Mouse (Mus musculus) left cerebral cortex, postnatal 4 days (tissue): ENCODE data around the gene Iffo2. TPM values are rescaled to one million over a fixed set of nuclear protein-coding genes. Genes with fewer than 3 reads are reported as not detected.
A peak's percentile ranks its signal among the peaks of the same experiment; 100 is the strongest.

Experiments
- DNase-seq: peaks from one replicate; pipeline ENCODE4 v3.0.0-alpha.2; 2022
- intact Hi-C: fragments of 180-260 bp; cut with DNase I; formaldehyde crosslinking; loops from one replicate; pipeline ENCODE4 v1.15.1; 2025
- total RNA-seq, 2 experiments: library from RNA; stranded (reverse); gene quantifications; 2 replicates each; pipeline ENCODE4 v1.2.3; 2021

Iffo2 gene
- total RNA-seq, 2 experiments from 2014 or later = 24.2 to 26.3 TPM

DNA sequence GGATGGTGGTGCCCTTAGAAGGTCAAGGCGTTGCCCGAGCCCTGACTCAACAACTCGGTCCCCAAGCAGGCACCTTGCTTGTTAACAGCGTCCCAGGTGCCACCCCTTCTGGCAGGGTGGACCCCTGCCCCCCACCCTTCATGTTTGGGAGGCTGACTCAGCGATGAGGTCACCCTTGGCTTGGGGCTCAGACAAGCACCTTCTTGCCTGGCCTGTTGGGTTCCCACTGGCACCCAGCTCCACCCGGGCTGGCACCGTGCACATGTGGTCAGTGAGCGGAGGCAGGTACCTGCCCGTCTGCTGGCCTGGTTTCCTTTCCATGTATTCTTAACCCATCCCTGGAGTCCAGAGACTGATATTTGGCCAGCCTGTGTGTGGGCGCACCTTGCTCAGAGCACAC is 8.4 kb upstream of the Iffo2 start:
- intact Hi-C loops = no loop called here
- DNase-seq = no peak

DNA sequence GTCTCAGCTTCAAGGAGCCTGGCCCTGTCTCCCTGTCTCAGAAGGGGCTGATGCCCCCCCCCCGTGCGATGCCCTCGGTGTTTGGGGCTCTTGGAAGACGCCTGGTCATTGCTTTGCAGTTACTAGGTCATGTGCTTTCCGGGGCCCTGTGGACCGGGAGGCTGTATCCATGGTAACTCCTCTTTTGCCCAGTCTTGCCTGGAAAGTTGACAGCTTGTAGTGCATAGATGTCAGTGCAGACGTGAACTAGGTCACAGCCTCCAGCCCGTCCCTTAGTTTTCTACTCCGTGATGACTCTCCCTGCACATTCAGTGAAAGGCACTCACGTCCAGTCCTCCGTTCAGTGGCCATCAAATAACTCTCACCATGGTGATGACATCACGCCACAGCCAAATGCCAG is 3.9 kb upstream of the Iffo2 start:
- intact Hi-C loops = no loop called here
- DNase-seq = peak; percentile 39

DNA sequence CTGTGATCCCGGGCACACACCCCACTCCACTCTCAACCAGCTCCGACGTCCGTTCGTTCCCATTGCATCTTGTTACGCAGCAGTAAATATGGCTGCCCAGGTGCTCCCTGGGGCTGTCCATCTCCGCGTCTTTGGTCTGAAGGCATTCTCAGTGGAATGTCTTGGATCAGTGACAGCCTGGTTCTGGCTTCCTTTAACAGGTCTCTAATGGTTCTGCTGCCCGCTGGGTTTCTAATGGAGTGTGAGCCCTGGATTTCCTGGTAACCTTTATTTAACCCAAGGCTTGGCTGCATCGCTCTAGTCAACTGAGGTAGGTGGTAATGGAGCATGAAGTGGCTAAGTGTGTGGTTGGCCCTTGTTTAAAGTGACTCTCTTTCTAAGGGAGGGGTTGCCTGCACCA is 1.7 kb downstream of the Iffo2 start:
- intact Hi-C loops = no loop called here
- DNase-seq = no peak

- intact Hi-C loops = no loop called here
Observed at GRCm38 (mm10) chr4:139535127-139535695, 4.9 kb downstream of the Iffo2 start.

GRCm38 (mm10) chr4:139535719-139536118 is 5.4 kb downstream of the Iffo2 start:
- intact Hi-C loops = no loop called here
- DNase-seq = no peak

More at GRCm38 (mm10) chr4:139535127-139535695, 4.9 kb downstream of the Iffo2 start:
- no peak for DNase-seq

DNA sequence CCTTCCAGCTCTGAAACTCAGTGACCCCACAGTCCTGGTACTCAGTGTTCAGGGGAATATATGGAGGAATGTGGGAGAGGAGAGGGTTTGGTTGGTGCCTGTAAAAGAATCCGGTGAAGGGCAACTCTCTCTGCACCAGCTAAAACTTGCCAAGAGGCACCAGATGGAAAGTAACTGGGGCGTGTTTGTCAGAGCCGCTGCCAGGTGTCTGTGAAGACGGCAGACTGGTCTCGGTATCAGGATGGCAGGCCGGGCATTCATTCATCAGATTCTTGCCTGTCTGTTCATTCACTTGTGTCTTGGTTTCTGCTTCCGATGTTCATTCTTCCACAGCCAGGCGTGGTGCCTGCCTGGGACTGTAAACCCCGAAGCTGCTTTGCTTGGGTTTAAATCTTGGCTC is 6.4 kb downstream of the Iffo2 start:
- intact Hi-C loops = no loop called here
- DNase-seq = peak; percentile 33

GRCm38 (mm10) chr4:139540784-139541183 is 10.4 kb downstream of the Iffo2 start:
- intact Hi-C loops = no loop called here
- no peak for DNase-seq

DNA sequence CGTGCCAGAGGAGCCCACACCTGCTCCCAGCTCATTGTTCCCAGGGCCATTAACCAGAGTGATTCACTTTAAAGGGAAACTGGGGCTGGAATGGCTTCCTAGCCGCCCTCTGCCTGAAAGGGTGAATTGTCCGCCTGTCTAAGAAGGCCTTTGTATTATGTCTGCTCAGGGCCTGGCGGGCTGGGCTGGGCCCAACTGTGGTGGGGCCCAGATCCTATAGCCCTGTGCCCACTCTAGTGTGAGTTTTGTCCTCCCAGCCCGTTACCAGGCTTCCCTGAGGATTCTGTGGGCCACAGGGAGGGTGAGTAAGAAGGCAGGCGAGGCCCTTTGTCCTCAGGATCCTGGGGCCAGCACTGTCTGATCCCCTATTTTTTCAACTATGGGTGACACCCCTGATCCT is 15.4 kb downstream of the Iffo2 start:
- DNase-seq = no peak
- intact Hi-C loops = no loop called here

- no peak for DNase-seq
Observed at GRCm38 (mm10) chr4:139549448-139549847, 19.1 kb downstream of the Iffo2 start.

DNA sequence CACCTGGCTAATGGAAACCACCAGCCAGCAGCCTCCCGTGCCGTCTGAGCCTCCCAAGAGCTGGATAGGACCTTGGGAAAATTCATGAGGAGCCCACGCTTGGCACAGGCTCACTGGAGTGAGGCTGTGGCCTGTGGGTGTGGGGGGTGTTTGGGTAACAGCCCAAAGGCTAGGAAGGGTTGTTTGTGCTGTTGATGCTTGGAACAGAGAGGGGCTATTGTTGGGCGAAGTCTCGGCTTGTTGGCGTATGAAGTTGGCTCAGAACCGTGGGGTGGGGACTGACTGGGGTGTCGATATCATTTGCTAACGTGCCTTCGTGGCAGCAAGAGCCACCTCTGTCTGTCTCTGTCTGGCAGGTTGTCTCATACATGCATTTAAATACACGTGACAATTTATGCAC is 24.9 kb downstream of the Iffo2 start:
- DNase-seq = no peak
- intact Hi-C loops = no loop called here

More at GRCm38 (mm10) chr4:139549448-139549847, 19.1 kb downstream of the Iffo2 start:
- intact Hi-C loops = no loop called here

DNA sequence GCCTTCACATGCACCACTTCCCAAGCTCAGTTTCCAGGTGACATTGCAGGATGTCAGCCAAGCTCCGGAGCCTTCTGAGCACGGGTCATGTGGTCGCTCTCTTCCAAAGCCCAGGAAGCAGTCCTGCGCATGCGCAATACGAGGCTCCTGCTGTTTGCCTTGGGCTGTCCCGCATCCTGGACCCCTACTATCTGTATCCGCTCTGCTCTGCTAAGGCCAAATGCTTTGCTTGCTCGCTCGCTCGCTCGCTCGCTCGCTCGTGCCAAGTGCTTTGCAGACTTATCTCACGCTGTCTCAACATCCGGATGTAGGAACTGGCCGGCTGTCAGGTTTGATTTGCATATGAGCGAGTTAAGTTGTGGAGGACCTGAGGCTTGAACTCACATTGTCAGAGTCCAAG is 25.6 kb downstream of the Iffo2 start:
- intact Hi-C loops = no loop called here

DNA sequence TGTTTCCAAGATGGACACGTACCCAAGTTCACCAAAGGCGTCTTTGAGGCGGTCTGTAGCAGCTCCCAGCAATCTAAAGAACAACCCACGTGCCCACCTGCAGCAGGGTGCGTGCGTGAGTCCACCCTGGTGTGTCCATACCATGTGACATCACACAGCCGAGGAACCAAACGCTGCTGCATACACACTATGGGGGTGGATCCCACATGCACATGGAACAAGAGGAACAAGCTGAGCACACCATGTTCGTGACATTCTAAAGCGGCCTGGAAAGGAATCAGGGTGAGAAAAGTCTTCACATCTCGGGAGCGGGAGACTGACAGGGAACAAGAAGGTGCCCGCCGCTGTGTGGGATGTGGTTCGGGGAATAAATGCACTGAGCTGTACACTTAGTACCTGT is 38.0 kb downstream of the Iffo2 start:
- DNase-seq = no peak
- intact Hi-C loops = no loop called here

More for the DNA sequence above, 25.6 kb downstream of the Iffo2 start:
- DNase-seq = peak; percentile 63

- intact Hi-C loops = no loop called here
- no peak for DNase-seq
Observed at GRCm38 (mm10) chr4:139570756-139571155, 40.4 kb downstream of the Iffo2 start.

- intact Hi-C loops = no loop called here
- DNase-seq = no peak
Observed at GRCm38 (mm10) chr4:139572928-139573512, 42.7 kb downstream of the Iffo2 start.

DNA sequence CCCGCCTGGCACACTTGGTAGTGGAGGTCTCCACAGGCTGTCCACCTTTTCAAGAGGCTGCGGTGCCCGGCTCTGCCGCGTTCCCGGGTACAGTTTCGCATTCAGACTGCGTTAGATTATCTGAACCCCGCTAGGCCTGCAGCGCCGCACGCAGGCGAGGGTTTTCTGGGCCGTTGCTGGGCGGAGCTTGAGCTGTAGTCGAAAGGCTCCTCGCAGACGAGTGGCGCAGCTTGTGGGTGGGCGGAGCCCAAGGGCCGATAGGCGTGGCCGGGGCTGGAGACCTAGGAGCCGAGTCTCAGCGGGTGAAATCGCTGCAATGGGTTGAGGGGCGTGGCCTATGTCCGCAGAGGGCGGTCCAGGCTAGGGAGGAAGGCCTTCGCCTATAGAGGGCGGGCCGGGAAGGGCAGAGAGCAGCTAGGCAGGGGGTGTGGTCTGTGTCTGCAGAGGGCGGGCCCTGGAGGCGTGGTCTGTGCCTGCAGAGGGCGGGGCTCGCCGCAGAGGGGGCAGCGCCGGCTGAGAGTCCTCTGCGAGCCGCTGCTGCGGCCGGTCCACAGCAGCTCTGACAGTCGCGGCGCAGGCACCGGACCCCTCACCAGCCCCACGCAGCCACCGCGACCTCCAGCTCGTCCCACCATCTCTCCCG is 43.9 kb downstream of the Iffo2 start:
- DNase-seq = peak; percentile 99
- intact Hi-C loops = no loop called here

DNA sequence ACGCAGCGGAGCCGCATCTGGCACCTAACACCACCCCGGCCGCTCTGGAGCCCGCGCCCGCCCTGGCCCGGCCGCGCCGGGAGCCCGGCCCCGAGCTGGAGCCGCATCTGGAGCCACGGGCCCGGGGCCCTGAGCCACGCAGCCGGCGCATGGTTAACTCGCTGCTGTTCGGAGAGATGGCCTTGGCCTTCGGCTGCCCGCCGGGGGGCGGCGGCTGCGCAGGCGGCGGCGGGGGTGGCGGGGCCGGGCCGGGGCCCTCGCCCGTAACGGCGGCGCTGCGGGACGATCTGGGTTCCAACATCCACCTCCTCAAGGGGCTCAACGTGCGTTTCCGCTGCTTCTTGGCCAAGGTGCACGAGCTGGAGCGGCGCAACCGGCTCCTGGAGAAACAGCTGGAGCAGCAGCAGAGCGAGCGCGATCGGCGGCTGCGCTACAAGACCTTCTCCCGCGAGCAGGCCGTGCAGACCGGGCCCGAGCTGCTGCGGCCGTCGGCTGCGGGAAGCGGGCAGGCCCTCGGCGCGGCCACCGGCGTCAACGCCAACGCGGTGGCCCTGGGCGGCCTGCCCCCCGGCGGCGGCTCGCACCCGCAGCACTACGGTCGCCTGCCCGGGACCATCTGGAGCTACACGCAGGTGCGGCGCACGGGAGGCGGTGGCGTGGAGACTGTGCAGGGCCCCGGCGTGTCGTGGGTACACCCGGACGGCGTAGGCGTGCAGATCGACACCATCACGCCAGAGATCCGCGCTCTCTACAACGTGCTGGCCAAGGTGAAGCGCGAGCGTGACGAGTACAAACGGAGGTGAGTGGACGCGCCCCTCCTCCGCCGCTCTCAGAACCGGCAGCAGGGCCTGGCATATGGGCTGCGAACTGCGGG is 44.7 kb downstream of the Iffo2 start:
- intact Hi-C loops = no loop called here
- no peak for DNase-seq

DNA sequence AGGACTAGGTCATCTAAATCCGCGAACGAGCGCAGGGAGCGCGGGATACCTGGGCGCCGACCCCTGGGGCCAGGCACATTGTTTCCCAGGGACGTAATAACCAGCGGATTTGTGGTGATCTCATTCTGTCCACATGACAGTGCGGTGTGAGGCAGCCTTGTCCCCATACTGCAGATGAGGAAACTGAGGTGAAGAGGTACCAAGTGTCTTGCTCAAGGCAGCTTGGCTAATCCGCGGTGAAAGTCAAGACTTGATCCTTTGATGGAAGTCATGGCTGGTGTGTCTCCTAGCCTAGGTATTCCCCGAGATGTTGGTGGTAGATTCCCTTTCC is 45.3 kb downstream of the Iffo2 start:
- intact Hi-C loops = no loop called here
- DNase-seq = no peak

DNA sequence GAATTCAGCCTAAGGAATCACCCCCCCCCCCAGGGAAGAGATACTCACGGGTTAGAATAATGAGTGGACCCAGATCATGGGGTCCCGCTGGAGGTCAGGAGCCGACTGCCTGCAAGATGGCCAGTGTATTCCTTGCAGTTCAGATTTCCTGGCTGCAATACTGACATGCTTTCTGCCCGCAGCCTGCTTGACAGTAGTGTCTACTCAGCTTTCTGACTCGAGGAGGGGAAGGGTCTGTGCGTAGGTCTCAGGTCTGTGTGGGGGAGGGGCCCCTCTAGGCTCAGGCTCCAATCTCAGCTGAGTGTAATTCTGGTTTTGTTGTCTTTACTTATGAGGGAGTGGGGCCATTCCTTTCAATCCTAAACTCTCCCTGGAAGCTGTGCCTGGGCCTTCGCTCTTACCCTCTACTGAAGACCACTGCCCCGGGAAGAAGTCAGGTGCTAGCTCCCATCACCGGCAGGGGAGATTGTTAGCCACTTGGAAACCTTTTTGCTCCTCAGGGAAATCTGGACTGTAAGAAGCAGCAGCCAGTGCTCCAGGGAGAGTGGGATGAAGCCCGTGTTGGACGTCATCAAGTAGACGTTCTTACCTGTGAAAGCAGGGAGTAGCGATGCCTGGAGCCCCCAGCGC is 46.0 kb downstream of the Iffo2 start:
- DNase-seq = no peak
- intact Hi-C loops = no loop called here

DNA sequence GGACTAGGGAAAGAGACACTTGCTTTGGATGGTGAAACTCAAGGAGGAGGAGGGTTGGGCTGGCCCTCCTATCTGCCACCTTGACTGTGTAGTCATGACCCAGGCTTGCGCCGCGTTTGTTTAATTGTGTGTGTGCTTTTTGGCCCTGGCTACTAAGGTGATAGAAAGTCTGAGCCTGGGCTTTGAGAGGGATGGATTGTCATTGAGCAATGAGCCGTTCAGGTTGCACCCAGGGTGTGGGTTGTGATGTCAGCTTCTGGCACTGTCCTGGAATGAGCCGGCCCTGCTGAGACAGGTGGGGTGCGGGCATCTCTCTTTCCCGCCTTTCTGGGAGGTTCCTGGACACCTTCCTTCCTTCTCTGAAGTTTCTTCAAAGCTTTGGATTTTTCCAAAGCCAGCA is 46.7 kb downstream of the Iffo2 start:
- intact Hi-C loops = no loop called here

GRCm38 (mm10) chr4:139578389-139578788 is 48.0 kb downstream of the Iffo2 start:
- intact Hi-C loops = no loop called here
- no peak for DNase-seq

More for the DNA sequence above, 46.7 kb downstream of the Iffo2 start:
- no peak for DNase-seq

GRCm38 (mm10) chr4:139579003-139579402 is 48.7 kb downstream of the Iffo2 start:
- intact Hi-C loops = no loop called here

More at GRCm38 (mm10) chr4:139579003-139579402, 48.7 kb downstream of the Iffo2 start:
- DNase-seq = no peak
